Mouse (Mus musculus): ENCODE measurements around the gene Sun2. TPM values are rescaled to one million over a fixed set of nuclear protein-coding genes. Genes with fewer than 3 reads are reported as not detected.

Gene Sun2
- total RNA-seq, 2 experiments from 2014 or later: 68.2 to 83.6 TPM

GRCm38 (mm10) chr15:79686046-79686869 is 56.1 kb downstream of the Sun2 start:
- DNase-seq: peak; percentile 5

GRCm38 (mm10) chr15:79685141-79685641 is 57.1 kb downstream of the Sun2 start:
- DNase-seq: no peak

GRCm38 (mm10) chr15:79684616-79685015 is 57.7 kb downstream of the Sun2 start:
- no peak for DNase-seq

GRCm38 (mm10) chr15:79683707-79684465 is 58.5 kb downstream of the Sun2 start:
- DNase-seq: peak; percentile 60

GRCm38 (mm10) chr15:79683146-79683545 is 59.2 kb downstream of the Sun2 start:
- DNase-seq: no peak

GRCm38 (mm10) chr15:79681973-79682372 is 60.4 kb downstream of the Sun2 start:
- DNase-seq: no peak

- no peak for DNase-seq
Observed at GRCm38 (mm10) chr15:79677936-79678335, 64.4 kb downstream of the Sun2 start.

Other genes starting within 250 kb of the Sun2 start
- gene Kcnj4, start 237.3 kb downstream of the Sun2 start, total RNA-seq (2021): under 1 TPM in 1 of 2 experiments, not detected in 1; 0.24 TPM
- gene Kdelr3, start 226.1 kb downstream of the Sun2 start, total RNA-seq (2021): 10 to 100 TPM; 11.4 to 13.2 TPM
- 100 to 1,000 TPM; 223 to 364 TPM for gene Ddx17, start 195.8 kb downstream of the Sun2 start, total RNA-seq (2021)
- gene Dmc1, start 137.4 kb downstream of the Sun2 start, total RNA-seq (2021): 1 to 10 TPM; 1.4 to 1.8 TPM
- 1 to 10 TPM; 2.8 to 3.1 TPM for gene Fam227a, start 83.6 kb downstream of the Sun2 start, total RNA-seq (2021)
- gene Cby1, start 83.3 kb downstream of the Sun2 start, total RNA-seq (2021): 10 to 100 TPM; 22.7 to 26.0 TPM
- gene Tomm22, start 71.7 kb downstream of the Sun2 start, total RNA-seq (2021): 100 to 1,000 TPM; 143 to 156 TPM
- gene Josd1, start 54.6 kb downstream of the Sun2 start, total RNA-seq (2021): 10 to 100 TPM; 45.1 to 50.7 TPM
- 10 to 100 TPM; 26.7 to 30.0 TPM for gene Gtpbp1, start 51.7 kb downstream of the Sun2 start, total RNA-seq (2021)
- gene Dnal4, start 35.3 kb upstream of the Sun2 start, total RNA-seq (2021): 10 to 100 TPM; 16.1 to 19.5 TPM
- gene Nptxr, start 62.2 kb upstream of the Sun2 start, total RNA-seq (2021): 1 to 10 TPM; 8.2 to 9.5 TPM
- gene Npcd, start 91.7 kb upstream of the Sun2 start, total RNA-seq (2021): 1 to 10 TPM; 1.2 to 1.7 TPM
- 10 to 100 TPM; 58.8 to 68.4 TPM for gene Cbx6, start 92.2 kb upstream of the Sun2 start, total RNA-seq (2021)
- gene Apobec3, start 149.1 kb upstream of the Sun2 start, total RNA-seq (2021): 10 to 100 TPM; 16.0 to 30.6 TPM
- 10 to 100 TPM in 1 of 2 experiments, 1 to 10 TPM in 1; 8.1 to 11.1 TPM for gene Cbx7, start 228.6 kb upstream of the Sun2 start, total RNA-seq (2021)